Mouse (Mus musculus) CH12.LX (cell line): ENCODE results near the gene Inpp5e. TPM values are rescaled to one million over a fixed set of nuclear protein-coding genes. Genes with fewer than 3 reads are reported as not detected.

ENCODE experiments used
- DNase-seq: peaks from one replicate; pipeline ENCODE4 v3.0.0-alpha.2; 2013; ENCODE audit errors: extremely low read depth
- H3K27ac ChIP-seq: 2 replicates; pipeline ENCODE4 v1.5.1; 2012; ENCODE audit warnings: low read depth, mild to moderate bottlenecking, control low read depth, moderate library complexity; ENCODE audit not compliant: insufficient read depth
- H3K27me3 ChIP-seq: replicated peaks from 2 replicates; pipeline ENCODE3; 2012; ENCODE audit warnings: inconsistent platforms
- H3K36me3 ChIP-seq, 2 experiments: replicated peaks in 1 of 2; 2 replicates each; pipeline versions ENCODE3 to v1.6.1; 2012; ENCODE audit warnings: inconsistent platforms in 1 of 2, low read length in 1 of 2, mild to moderate bottlenecking in 1 of 2, mixed read lengths in 1 of 2, moderate library complexity in 1 of 2; ENCODE audit not compliant: control insufficient read depth in 1 of 2, insufficient read depth in 1 of 2
- H3K4me1 ChIP-seq, 2 experiments: 2 replicates each; pipeline ENCODE4 v1.6.1; 2012; ENCODE audit warnings: inconsistent platforms in 1 of 2, moderate library complexity in 1 of 2; ENCODE audit not compliant: insufficient read depth in 2 of 2, control insufficient read depth in 1 of 2
- H3K4me2 ChIP-seq: 2 replicates; pipeline ENCODE4 v1.6.1; 2012; ENCODE audit warnings: low read depth, mild to moderate bottlenecking, control low read depth; ENCODE audit not compliant: poor library complexity, insufficient read depth, severe bottlenecking
- H3K4me3 ChIP-seq, 3 experiments: fragments of 150-350 bp in 1 of 3; sonication (generic) in 1 of 3; replicated peaks in 1 of 3; 2 replicates each; pipeline versions ENCODE3 to v1.5.1; 2011 to 2012; ENCODE audit warnings: low read depth in 2 of 3, low read length in 2 of 3, mild to moderate bottlenecking in 2 of 3, moderate library complexity in 2 of 3, control low read depth in 1 of 3, improper control_type of control experiment in 1 of 3, inconsistent platforms in 1 of 3, mixed read lengths in 1 of 3; ENCODE audit not compliant: poor library complexity in 1 of 3
- H3K79me2 ChIP-seq: replicated peaks from 2 replicates; pipeline ENCODE4 v1.6.1; 2012; ENCODE audit warnings: mild to moderate bottlenecking, moderate library complexity; ENCODE audit not compliant: control insufficient read depth, poor library complexity, insufficient read depth, severe bottlenecking; ENCODE audit errors: extremely low read depth
- H3K9ac ChIP-seq: 2 replicates; pipeline ENCODE4 v1.6.1; 2012; ENCODE audit warnings: low read depth, mild to moderate bottlenecking, control low read depth, moderate library complexity; ENCODE audit not compliant: insufficient read depth
- H3K9me3 ChIP-seq: replicated peaks from 2 replicates; pipeline ENCODE3; 2012; ENCODE audit warnings: low read length, inconsistent platforms, mixed read lengths
- CHD2 ChIP-seq: IDR thresholded peaks from 2 replicates; pipeline ENCODE4 v1.6.1; 2011; ENCODE audit warnings: low read length, improper control_type of control experiment
- EP300 ChIP-seq: IDR thresholded peaks from 2 replicates; pipeline ENCODE4 v1.6.1; 2011; ENCODE audit warnings: low read length, improper control_type of control experiment
- HCFC1 ChIP-seq: IDR thresholded peaks from 2 replicates; pipeline ENCODE4 v1.6.1; 2012; ENCODE audit warnings: low read depth, mild to moderate bottlenecking, inconsistent platforms, low read length, improper control_type of control experiment
- JUN ChIP-seq: IDR thresholded peaks from 2 replicates; pipeline ENCODE4 v1.6.1; 2011; ENCODE audit warnings: low read depth, mild to moderate bottlenecking, low read length, improper control_type of control experiment, moderate library complexity; ENCODE audit not compliant: insufficient read depth
- KAT2A ChIP-seq: IDR thresholded peaks from 2 replicates; pipeline ENCODE4 v1.6.1; 2012; ENCODE audit warnings: low read length, improper control_type of control experiment, inconsistent platforms; ENCODE audit not compliant: insufficient replicate concordance
- MAX ChIP-seq: IDR thresholded peaks from 2 replicates; pipeline ENCODE4 v1.6.1; 2011; ENCODE audit warnings: low read length, improper control_type of control experiment
- MAZ ChIP-seq: IDR thresholded peaks from 2 replicates; pipeline ENCODE4 v1.6.1; 2012; ENCODE audit warnings: low read depth, mild to moderate bottlenecking, inconsistent platforms, low read length, improper control_type of control experiment, moderate library complexity
- MEF2A ChIP-seq: IDR thresholded peaks from 2 replicates; pipeline ENCODE4 v1.6.1; 2014; ENCODE audit warnings: low read depth, mild to moderate bottlenecking, inconsistent platforms, low read length, improper control_type of control experiment, borderline replicate concordance
- MYC ChIP-seq: IDR thresholded peaks from 2 replicates; pipeline ENCODE4 v1.6.1; 2011; ENCODE audit warnings: low read depth, mild to moderate bottlenecking, improper control_type of control experiment, low read length
- NELFE ChIP-seq: IDR thresholded peaks from 2 replicates; pipeline ENCODE4 v1.6.1; 2011; ENCODE audit warnings: low read depth, low read length, improper control_type of control experiment
- POLR2AphosphoS2 ChIP-seq: IDR thresholded peaks from 2 replicates; pipeline ENCODE4 v1.6.1; 2011; ENCODE audit warnings: low read depth, low read length, improper control_type of control experiment
- RCOR1 ChIP-seq: conservative IDR thresholded peaks from 2 replicates; pipeline ENCODE4 v1.6.1; 2012; ENCODE audit warnings: low read depth, mild to moderate bottlenecking, inconsistent platforms, low read length, improper control_type of control experiment
- SIN3A ChIP-seq: IDR thresholded peaks from 2 replicates; pipeline ENCODE4 v1.6.1; 2012; ENCODE audit warnings: low read length, improper control_type of control experiment, inconsistent platforms
- TBP ChIP-seq: conservative IDR thresholded peaks from 2 replicates; pipeline ENCODE4 v1.6.1; 2011; ENCODE audit warnings: low read depth, low read length, improper control_type of control experiment
- TCF12 ChIP-seq: IDR thresholded peaks from 2 replicates; pipeline ENCODE4 v1.6.1; 2014; ENCODE audit warnings: low read depth, mild to moderate bottlenecking, inconsistent platforms, low read length, improper control_type of control experiment
- USF2 ChIP-seq: conservative IDR thresholded peaks from 2 replicates; pipeline ENCODE4 v1.6.1; 2011; ENCODE audit warnings: low read depth, low read length, improper control_type of control experiment
- ZNF384 ChIP-seq: IDR thresholded peaks from 2 replicates; pipeline ENCODE4 v1.6.1; 2012; ENCODE audit warnings: low read depth, low read length, improper control_type of control experiment, inconsistent platforms
- dilution Hi-C: fragments of 300-500 bp; cut with MboI; formaldehyde crosslinking; loops from 2 replicates; pipeline ENCODE4 v1.14.3; 2020; ENCODE audit warnings: low sequenced_read_pairs; ENCODE audit not compliant: extremely low pct_unique_long_range_greater_than_20kb, extremely low pct_ligation_motif_present
- in situ Hi-C: fragments of 300-500 bp; cut with MboI; formaldehyde crosslinking; loops from 3 replicates; pipeline ENCODE4 v1.14.3; 2019; ENCODE audit warnings: low sequenced_read_pairs, low pct_ligation_motif_present, low pct_unique_long_range_greater_than_20kb, mixed read lengths
- polyA plus RNA-seq: library from polyadenylated mRNA; unstranded; fragments of >175 nt; gene quantifications from 2 replicates; pipeline ENCODE4 v1.2.1, GENCODE M21; 2012; ENCODE audit warnings: low read depth; ENCODE audit not compliant: insufficient read length
- total RNA-seq, 2 experiments: library from RNA; depleted of rRNA; stranded (reverse); fragments of 300-350 nt in 1 of 2; fragments of >200 nt in 1 of 2; gene quantifications; 2 replicates each; pipeline ENCODE4 v1.2.3; 2012 to 2014

Gene Inpp5e
- total and polyA plus RNA-seq, 3 experiments: 5.2 to 10.2 (median 9.6) TPM

GRCm38 (mm10) chr2:26363481-26363880 is 45.5 kb downstream of the Inpp5e start:
- Histone ChIP-seq H3K27ac (no peak overlapping the region), H3K9ac (no peak overlapping the region), H3K4me2 (no peak overlapping the region), H3K27me3 (no peaks in the 10 kb centered on the region), H3K79me2 (no peaks in the 10 kb centered on the region), H3K36me3 (peaks cover 60 to 85% of the 10 kb centered on the region in 2 experiments), H3K4me3 (no peak overlapping the region), H3K9me3 (no peaks in the 10 kb centered on the region), H3K4me1 (no peaks in the 10 kb centered on the region)
- dilution Hi-C loops (no loop called here), in situ Hi-C loops (no loop called here)
- no peak for DNase-seq
- TF ChIP-seq TCF12 (no peak), MEF2A (no peak), KAT2A (no peak), USF2 (no peak), CHD2 (no peak), SIN3A (no peak), RCOR1 (no peak), ZNF384 (no peak), HCFC1 (no peak), NELFE (no peak), EP300 (no peak), MAX (no peak), MYC (no peak), JUN (no peak)

- peaks cover 55 to 81% of the 10 kb centered on the region in 2 experiments for H3K36me3 ChIP-seq
- no peaks in the 10 kb centered on the region for H3K79me2 ChIP-seq
- no peaks in the 10 kb centered on the region for H3K27me3 ChIP-seq
- TF ChIP-seq KAT2A (no peak), POLR2AphosphoS2 (no peak), MEF2A (no peak), TBP (no peak), MAZ (no peak)
- no peak overlapping the region for H3K4me3 ChIP-seq
- no peak for DNase-seq
- no peak overlapping the region for H3K27ac ChIP-seq
- no peak overlapping the region for H3K4me2 ChIP-seq
- in situ Hi-C loops (no loop called here), dilution Hi-C loops (no loop called here)
- H3K4me1 ChIP-seq: no peaks in the 10 kb centered on the region
- H3K9me3 ChIP-seq: no peaks in the 10 kb centered on the region
- no peak overlapping the region for H3K9ac ChIP-seq
Observed at GRCm38 (mm10) chr2:26362991-26363390, 46.0 kb downstream of the Inpp5e start.
